Mouse (Mus musculus) C3H10T1/2 (cell line): ENCODE measurements around the gene Rims4. TPM values are rescaled to one million over a fixed set of nuclear protein-coding genes. Genes with fewer than 3 reads are reported as not detected.

Source experiments
- polyA plus RNA-seq, 2 experiments: library from polyadenylated mRNA; unstranded; fragments of >200 nt; fragmentation: generic; extraction: Trizol; gene quantifications; one replicate each; pipeline ENCODE4 v1.2.1; 2012; ENCODE audit warnings: missing spikeins in 2 of 2

Rims4 gene
- not detected for polyA plus RNA-seq

GRCm38 (mm10) chr2:163918317-163919258 lies at the start of gene Rims4:
Gene Rims4, minus strand, starts transcription at chr2:163918683.

GRCm38 (mm10) chr2:163853461-163853901 lies 65.0 kb downstream of the Rims4 start, which contains the start of gene Kcnk15:
Gene Kcnk15, plus strand, starts transcription at chr2:163853651.

GRCm38 (mm10) chr2:163820607-163821006 lies 97.9 kb downstream of the Rims4 start, which contains the start of gene Ccn5:
Gene Ccn5, plus strand, starts transcription at chr2:163820861.

Other genes starting within 250 kb of the Rims4 start
- 1 to 10 TPM; 2.4 to 7.9 TPM for gene Ada, start 168.4 kb downstream of the Rims4 start, polyA plus RNA-seq
- 10 to 100 TPM in 1 of 2 experiments, under 1 TPM in 1; 0.67 to 69.5 TPM for gene Ccn5, start 97.8 kb downstream of the Rims4 start, polyA plus RNA-seq
- gene Kcnk15, start 65.0 kb downstream of the Rims4 start, polyA plus RNA-seq: not detected
- gene Ywhab, start 76.3 kb upstream of the Rims4 start, polyA plus RNA-seq: 10 to 100 TPM; 42.4 to 94.4 TPM
- gene Pabpc1l, start 106.8 kb upstream of the Rims4 start, polyA plus RNA-seq: under 1 TPM; 0.06 to 0.44 TPM
- 1 to 10 TPM in 1 of 2 experiments, under 1 TPM in 1; 0.81 to 4.3 TPM for gene Stk4, start 151.6 kb upstream of the Rims4 start, polyA plus RNA-seq
- 10 to 100 TPM; 10.2 to 26.3 TPM for gene Tomm34, start 152.5 kb upstream of the Rims4 start, polyA plus RNA-seq